13 mouse cellular contexts compared by ENCODE assay signal in the genomic region with DNA sequence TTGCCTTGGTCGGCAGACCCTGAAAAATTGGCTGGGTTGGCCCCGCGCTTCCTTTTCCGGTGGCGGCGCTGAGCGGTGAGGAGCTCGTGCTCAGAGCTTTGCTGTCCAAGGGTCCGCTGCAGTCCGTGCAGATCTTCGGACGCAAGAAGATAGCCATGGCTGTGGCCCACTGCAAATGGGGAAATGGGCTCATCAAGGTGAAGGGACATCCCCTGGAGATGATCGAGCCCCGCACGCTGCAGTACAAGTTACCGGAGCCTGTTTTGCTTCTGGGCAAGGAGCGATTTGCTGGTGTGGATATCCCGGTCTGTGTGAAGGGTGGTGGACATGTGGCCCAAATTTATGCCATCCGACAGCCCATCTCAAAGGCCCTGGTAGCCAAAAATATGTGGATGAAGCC. TPM values are rescaled to one million over a fixed set of nuclear protein-coding genes. Genes with fewer than 3 reads are reported as not detected.
DNase-seq lines count a peak whose midpoint lies in the region.
"Had no signal": no experiment of that assay in that cellular context is flagged by ENCODE, and none has a peak within 500 bp of the region (broad histone marks: within the 10 kb centered on the region; RNA-seq: fewer than 3 reads in every experiment).

No protein-coding gene starts in this region.

- peak; percentile 90 for DNase-seq in heart, adult 11 months
- no peak for DNase-seq in heart, postnatal 10 days
- DNase-seq: adrenal gland, adult 2 months; adrenal gland, adult 8-10 months; adrenal gland, postnatal 10 days; adrenal gland, postnatal 14 days; adrenal gland, postnatal 25 days; adrenal gland, postnatal 36 days; B cell, adult 2 months; cerebellum, adult 11 months; cerebellum, adult 11-12 months; cerebellum, adult 18-20 months; cerebellum, adult 2 months had no signal

- intact Hi-C loops in heart, postnatal 10 days (cut with DNase I), result no loop called here

RNA-seq across cellular contexts. Expression of a gene that starts 14.6 kb away (rescaled TPM):
- total RNA-seq in heart, postnatal 10 days (2021), result 1 to 10 TPM; 5.7 to 7.6 TPM

RNA-seq across cellular contexts. Expression of a gene that starts 30.6 kb away (rescaled TPM):
- 1 to 10 TPM; 2.8 to 3.0 TPM for total RNA-seq in heart, postnatal 10 days (2021)
